Mouse (Mus musculus) CH12.LX (cell line): ENCODE data around the gene Plch1. TPM values are rescaled to one million over a fixed set of nuclear protein-coding genes. Genes with fewer than 3 reads are reported as not detected.

Source experiments
- DNase-seq: peaks from one replicate; pipeline ENCODE4 v3.0.0-alpha.2; 2013; ENCODE audit errors: extremely low read depth
- H3K27ac ChIP-seq: 2 replicates; pipeline ENCODE4 v1.5.1; 2012; ENCODE audit warnings: low read depth, mild to moderate bottlenecking, control low read depth, moderate library complexity; ENCODE audit not compliant: insufficient read depth
- H3K27me3 ChIP-seq: replicated peaks from 2 replicates; pipeline ENCODE3; 2012; ENCODE audit warnings: inconsistent platforms
- H3K36me3 ChIP-seq, 2 experiments: replicated peaks in 1 of 2; 2 replicates each; pipeline versions ENCODE3 to v1.6.1; 2012; ENCODE audit warnings: inconsistent platforms in 1 of 2, low read length in 1 of 2, mild to moderate bottlenecking in 1 of 2, mixed read lengths in 1 of 2, moderate library complexity in 1 of 2; ENCODE audit not compliant: control insufficient read depth in 1 of 2, insufficient read depth in 1 of 2
- H3K4me1 ChIP-seq, 2 experiments: 2 replicates each; pipeline ENCODE4 v1.6.1; 2012; ENCODE audit warnings: inconsistent platforms in 1 of 2, moderate library complexity in 1 of 2; ENCODE audit not compliant: insufficient read depth in 2 of 2, control insufficient read depth in 1 of 2
- H3K4me2 ChIP-seq: 2 replicates; pipeline ENCODE4 v1.6.1; 2012; ENCODE audit warnings: low read depth, mild to moderate bottlenecking, control low read depth; ENCODE audit not compliant: poor library complexity, insufficient read depth, severe bottlenecking
- H3K4me3 ChIP-seq, 3 experiments: fragments of 150-350 bp in 1 of 3; sonication (generic) in 1 of 3; replicated peaks in 1 of 3; 2 replicates each; pipeline versions ENCODE3 to v1.5.1; 2011 to 2012; ENCODE audit warnings: low read depth in 2 of 3, low read length in 2 of 3, mild to moderate bottlenecking in 2 of 3, moderate library complexity in 2 of 3, control low read depth in 1 of 3, improper control_type of control experiment in 1 of 3, inconsistent platforms in 1 of 3, mixed read lengths in 1 of 3; ENCODE audit not compliant: poor library complexity in 1 of 3
- H3K79me2 ChIP-seq: replicated peaks from 2 replicates; pipeline ENCODE4 v1.6.1; 2012; ENCODE audit warnings: mild to moderate bottlenecking, moderate library complexity; ENCODE audit not compliant: control insufficient read depth, poor library complexity, insufficient read depth, severe bottlenecking; ENCODE audit errors: extremely low read depth
- H3K9ac ChIP-seq: 2 replicates; pipeline ENCODE4 v1.6.1; 2012; ENCODE audit warnings: low read depth, mild to moderate bottlenecking, control low read depth, moderate library complexity; ENCODE audit not compliant: insufficient read depth
- H3K9me3 ChIP-seq: replicated peaks from 2 replicates; pipeline ENCODE3; 2012; ENCODE audit warnings: low read length, inconsistent platforms, mixed read lengths
- CHD2 ChIP-seq: IDR thresholded peaks from 2 replicates; pipeline ENCODE4 v1.6.1; 2011; ENCODE audit warnings: low read length, improper control_type of control experiment
- E2F4 ChIP-seq: IDR thresholded peaks from 2 replicates; pipeline ENCODE4 v1.6.1; 2011; ENCODE audit warnings: low read depth, low read length, improper control_type of control experiment; ENCODE audit not compliant: insufficient replicate concordance
- ELF1 ChIP-seq: IDR thresholded peaks from 2 replicates; pipeline ENCODE4 v1.6.1; 2014; ENCODE audit warnings: low read depth, mild to moderate bottlenecking, inconsistent platforms, low read length, improper control_type of control experiment
- EP300 ChIP-seq: IDR thresholded peaks from 2 replicates; pipeline ENCODE4 v1.6.1; 2011; ENCODE audit warnings: low read length, improper control_type of control experiment
- ETS1 ChIP-seq: conservative IDR thresholded peaks from 2 replicates; pipeline ENCODE4 v1.6.1; 2012; ENCODE audit warnings: low read depth, mild to moderate bottlenecking, inconsistent platforms, low read length, improper control_type of control experiment, moderate library complexity
- GABPA ChIP-seq: IDR thresholded peaks from 2 replicates; pipeline ENCODE4 v1.6.1; 2012; ENCODE audit warnings: low read depth, low read length, improper control_type of control experiment, inconsistent platforms; ENCODE audit not compliant: insufficient replicate concordance
- HCFC1 ChIP-seq: IDR thresholded peaks from 2 replicates; pipeline ENCODE4 v1.6.1; 2012; ENCODE audit warnings: low read depth, mild to moderate bottlenecking, inconsistent platforms, low read length, improper control_type of control experiment
- IRF4 ChIP-seq: IDR thresholded peaks from 2 replicates; pipeline ENCODE4 v1.6.1; 2014; ENCODE audit warnings: low read depth, mild to moderate bottlenecking, inconsistent platforms, low read length, improper control_type of control experiment
- JUND ChIP-seq: conservative IDR thresholded peaks from 2 replicates; pipeline ENCODE4 v1.6.1; 2011; ENCODE audit warnings: low read depth, low read length, improper control_type of control experiment
- KAT2A ChIP-seq: IDR thresholded peaks from 2 replicates; pipeline ENCODE4 v1.6.1; 2012; ENCODE audit warnings: low read length, improper control_type of control experiment, inconsistent platforms; ENCODE audit not compliant: insufficient replicate concordance
- MAFK ChIP-seq: IDR thresholded peaks from 2 replicates; pipeline ENCODE4 v1.6.1; 2011; ENCODE audit warnings: low read length, improper control_type of control experiment; ENCODE audit not compliant: insufficient replicate concordance
- MAZ ChIP-seq: IDR thresholded peaks from 2 replicates; pipeline ENCODE4 v1.6.1; 2012; ENCODE audit warnings: low read depth, mild to moderate bottlenecking, inconsistent platforms, low read length, improper control_type of control experiment, moderate library complexity
- MEF2A ChIP-seq: IDR thresholded peaks from 2 replicates; pipeline ENCODE4 v1.6.1; 2014; ENCODE audit warnings: low read depth, mild to moderate bottlenecking, inconsistent platforms, low read length, improper control_type of control experiment, borderline replicate concordance
- MXI1 ChIP-seq: IDR thresholded peaks from 2 replicates; pipeline ENCODE4 v1.6.1; 2011; ENCODE audit warnings: mild to moderate bottlenecking, low read depth, low read length, improper control_type of control experiment
- NELFE ChIP-seq: IDR thresholded peaks from 2 replicates; pipeline ENCODE4 v1.6.1; 2011; ENCODE audit warnings: low read depth, low read length, improper control_type of control experiment
- NRF1 ChIP-seq: IDR thresholded peaks from 2 replicates; pipeline ENCODE4 v1.6.1; 2014; ENCODE audit warnings: low read depth, mild to moderate bottlenecking, inconsistent platforms, low read length, improper control_type of control experiment, moderate library complexity
- PAX5 ChIP-seq: IDR thresholded peaks from 2 replicates; pipeline ENCODE4 v1.6.1; 2012; ENCODE audit warnings: low read length, inconsistent platforms, mixed read lengths
- POLR2A ChIP-seq: IDR thresholded peaks from 2 replicates; pipeline ENCODE4 v1.6.1; 2011; ENCODE audit warnings: low read depth, mild to moderate bottlenecking, improper control_type of control experiment, low read length
- RAD21 ChIP-seq: IDR thresholded peaks from 2 replicates; pipeline ENCODE4 v1.6.1; 2011; ENCODE audit warnings: low read depth, mild to moderate bottlenecking, low read length, improper control_type of control experiment, moderate library complexity
- RCOR1 ChIP-seq: conservative IDR thresholded peaks from 2 replicates; pipeline ENCODE4 v1.6.1; 2012; ENCODE audit warnings: low read depth, mild to moderate bottlenecking, inconsistent platforms, low read length, improper control_type of control experiment
- SIN3A ChIP-seq: IDR thresholded peaks from 2 replicates; pipeline ENCODE4 v1.6.1; 2012; ENCODE audit warnings: low read length, improper control_type of control experiment, inconsistent platforms
- UBTF ChIP-seq: IDR thresholded peaks from 2 replicates; pipeline ENCODE4 v1.6.1; 2012; ENCODE audit warnings: low read depth, mild to moderate bottlenecking, inconsistent platforms, low read length, improper control_type of control experiment, moderate library complexity
- USF1 ChIP-seq: IDR thresholded peaks from 2 replicates; pipeline ENCODE4 v1.6.1; 2014; ENCODE audit warnings: low read depth, mild to moderate bottlenecking, inconsistent platforms, low read length, improper control_type of control experiment
- ZKSCAN1 ChIP-seq: IDR thresholded peaks from 2 replicates; pipeline ENCODE4 v1.6.1; 2012; ENCODE audit warnings: low read depth, inconsistent platforms, low read length, improper control_type of control experiment, borderline replicate concordance
- ZMIZ1 ChIP-seq: IDR thresholded peaks from 2 replicates; pipeline ENCODE4 v1.6.1; 2012; ENCODE audit warnings: low read depth, mild to moderate bottlenecking, inconsistent platforms, low read length, improper control_type of control experiment
- ZNF384 ChIP-seq: IDR thresholded peaks from 2 replicates; pipeline ENCODE4 v1.6.1; 2012; ENCODE audit warnings: low read depth, low read length, improper control_type of control experiment, inconsistent platforms
- dilution Hi-C: fragments of 300-500 bp; cut with MboI; formaldehyde crosslinking; loops from 2 replicates; pipeline ENCODE4 v1.14.3; 2020; ENCODE audit warnings: low sequenced_read_pairs; ENCODE audit not compliant: extremely low pct_unique_long_range_greater_than_20kb, extremely low pct_ligation_motif_present
- in situ Hi-C: fragments of 300-500 bp; cut with MboI; formaldehyde crosslinking; loops from 3 replicates; pipeline ENCODE4 v1.14.3; 2019; ENCODE audit warnings: low sequenced_read_pairs, low pct_ligation_motif_present, low pct_unique_long_range_greater_than_20kb, mixed read lengths
- polyA plus RNA-seq: library from polyadenylated mRNA; unstranded; fragments of >175 nt; gene quantifications from 2 replicates; pipeline ENCODE4 v1.2.1, GENCODE M21; 2012; ENCODE audit warnings: low read depth; ENCODE audit not compliant: insufficient read length
- total RNA-seq, 2 experiments: library from RNA; depleted of rRNA; stranded (reverse); fragments of 300-350 nt in 1 of 2; fragments of >200 nt in 1 of 2; gene quantifications; 2 replicates each; pipeline ENCODE4 v1.2.3; 2012 to 2014

Gene Plch1
- total and polyA plus RNA-seq, 3 experiments: 0.51 to 0.80 (median 0.59) TPM

DNA sequence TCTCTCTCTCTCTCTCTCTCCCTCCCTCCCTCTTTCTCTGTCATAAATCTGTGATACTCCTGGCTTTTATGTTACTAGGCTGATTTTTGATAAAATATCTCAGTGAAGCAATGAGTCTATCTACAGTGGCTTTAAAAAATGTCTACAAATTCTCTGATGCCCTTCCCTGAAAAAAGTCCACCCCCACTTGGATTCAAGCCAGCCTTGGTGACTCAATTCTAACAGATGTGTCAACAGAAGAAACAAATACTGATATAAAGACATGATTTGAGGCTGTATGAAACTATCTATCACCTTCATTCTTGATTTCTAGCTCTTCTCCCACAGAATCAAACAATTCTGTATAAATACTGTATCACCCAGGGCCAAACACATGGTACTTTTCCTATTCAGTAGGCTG is 76.6 kb downstream of the Plch1 start:
- no peaks in the 10 kb centered on the region for H3K4me1 ChIP-seq
- H3K9me3 ChIP-seq: no peaks in the 10 kb centered on the region
- H3K9ac ChIP-seq: no peak overlapping the region
- H3K4me3 ChIP-seq: no peak overlapping the region
- H3K79me2 ChIP-seq: no peaks in the 10 kb centered on the region
- in situ Hi-C loops (no loop called here), dilution Hi-C loops (no loop called here)
- H3K27me3 ChIP-seq: no peaks in the 10 kb centered on the region
- no peak for DNase-seq
- H3K36me3 ChIP-seq: no peaks in the 10 kb centered on the region
- no peak for TF ChIP-seq E2F4
- TF ChIP-seq MEF2A: no peak
- no peak for TF ChIP-seq RCOR1
- TF ChIP-seq POLR2A: no peak
- no peak for TF ChIP-seq USF1
- TF ChIP-seq GABPA: no peak
- no peak for TF ChIP-seq NELFE
- no peak for TF ChIP-seq UBTF
- no peak for TF ChIP-seq MAZ
- no peak for TF ChIP-seq HCFC1
- no peak for TF ChIP-seq MAFK
- TF ChIP-seq KAT2A: no peak
- no peak for TF ChIP-seq RAD21
- TF ChIP-seq IRF4: no peak
- TF ChIP-seq ZKSCAN1: no peak
- TF ChIP-seq JUND: no peak
- TF ChIP-seq SIN3A: no peak
- TF ChIP-seq ZNF384: no peak
- TF ChIP-seq NRF1: no peak
- TF ChIP-seq, all 38 proteins: peak for 0
- H3K27ac ChIP-seq: no peak overlapping the region
- H3K4me2 ChIP-seq: no peak overlapping the region

DNA sequence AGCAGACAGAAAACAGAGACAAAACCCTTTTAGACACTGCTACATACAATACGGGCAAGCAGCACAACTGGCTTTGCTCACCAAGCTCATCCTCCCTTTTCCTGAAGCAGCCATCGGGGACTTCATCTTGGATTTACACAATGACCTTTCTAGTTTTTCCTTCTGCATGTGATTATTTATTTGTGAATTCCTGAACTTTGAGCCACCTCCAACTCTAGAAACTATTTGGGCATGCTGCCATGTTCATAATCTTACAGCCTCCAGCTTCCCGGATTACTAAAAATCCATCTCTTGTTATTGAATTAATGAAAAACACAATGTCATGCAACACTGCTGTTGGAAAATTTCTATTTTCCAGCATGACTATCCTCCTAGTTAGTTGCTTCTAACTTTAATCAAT is 84.1 kb downstream of the Plch1 start:
- Histone ChIP-seq H3K9ac (no peak overlapping the region), H3K27ac (no peak overlapping the region), H3K4me2 (no peak overlapping the region), H3K4me3 (no peak overlapping the region), H3K27me3 (no peaks in the 10 kb centered on the region), H3K36me3 (no peaks in the 10 kb centered on the region), H3K9me3 (no peaks in the 10 kb centered on the region), H3K4me1 (no peaks in the 10 kb centered on the region), H3K79me2 (no peaks in the 10 kb centered on the region)
- no peak for DNase-seq
- TF ChIP-seq MXI1 (no peak), EP300 (no peak), UBTF (no peak), ZKSCAN1 (no peak), E2F4 (no peak), PAX5 (no peak), JUND (no peak), ELF1 (no peak), ZMIZ1 (no peak), CHD2 (no peak), ETS1 (no peak)
- in situ Hi-C loops: no loop called here
- dilution Hi-C loops: no loop called here
